Mouse (Mus musculus) intestine, embryonic 14.5 days (tissue): ENCODE measurements at regions not wholly inside any gene's neighbourhood (a gene's known extent, or its start where the extent isn't known, plus 50 kb on each side); places are given as distances from the start of the nearest gene placed in this dataset.
A peak's percentile ranks its signal among the peaks of the same experiment; 100 is the strongest.

Experiments used
- ATAC-seq: fragments of 200-750 bp; cut with Nextera tagmentation; replicated peaks from 2 replicates; pipeline ENCODE4 v1.8.0; 2017; ENCODE audit warnings: low read depth, moderate number of reproducible peaks, moderate TSS enrichment, moderate library complexity; ENCODE audit not compliant: low FRiP score, low TSS enrichment
- DNase-seq: peaks from one replicate; pipeline ENCODE4 v3.0.0-alpha.2; 2018; ENCODE audit warnings: low spot score
- H3K27ac ChIP-seq: fragments of 300-500 bp; sonication (generic); 2 replicates; pipeline ENCODE4 v1.5.1; 2014; ENCODE audit warnings: low read depth, mild to moderate bottlenecking, control low read depth
- H3K27me3 ChIP-seq: fragments of 300-500 bp; sonication (generic); replicated peaks from 2 replicates; pipeline ENCODE4 v1.6.1; 2014; ENCODE audit warnings: low read length, control low read depth; ENCODE audit not compliant: control insufficient read depth, insufficient read depth
- H3K36me3 ChIP-seq: fragments of 300-500 bp; sonication (generic); 2 replicates; pipeline ENCODE4 v1.6.1; 2014; ENCODE audit warnings: low read length, control low read depth; ENCODE audit not compliant: control insufficient read depth, insufficient read depth
- H3K4me1 ChIP-seq: fragments of 300-500 bp; sonication (generic); replicated peaks from 2 replicates; pipeline ENCODE4 v1.6.1; 2014; ENCODE audit warnings: low read length, control low read depth, mixed read lengths; ENCODE audit not compliant: control insufficient read depth, insufficient read depth
- H3K4me2 ChIP-seq: fragments of 300-500 bp; sonication (generic); 2 replicates; pipeline ENCODE4 v1.6.1; 2014; ENCODE audit warnings: low read length
- H3K4me3 ChIP-seq: fragments of 300-500 bp; sonication (generic); 2 replicates; pipeline ENCODE4 v1.5.1; 2014; ENCODE audit warnings: low read depth, low read length, control low read depth, mixed read lengths
- H3K9ac ChIP-seq: fragments of 300-500 bp; sonication (generic); 2 replicates; pipeline ENCODE4 v1.6.1; 2014; ENCODE audit warnings: mild to moderate bottlenecking, low read length
- H3K9me3 ChIP-seq: fragments of 300-500 bp; sonication (generic); 2 replicates; pipeline ENCODE4 v1.6.1; 2016; ENCODE audit warnings: low read length, control low read depth; ENCODE audit not compliant: control insufficient read depth
- WGBS: fragments of 180-500 bp; shearing (Covaris S2); extraction: QIAGEN DNeasy Blood & Tissue Kit; methylation state at CpG from one replicate; pipeline ENCODE4 v1.1.7; 2014; 5-methylcytosine and 5-hydroxymethylcytosine counted together

- no peaks in the 10 kb centered on the region for H3K4me1 ChIP-seq
- WGBS: 95% methylated on average over 2 of the region's 2 CpGs
- no peak overlapping the region for H3K9ac ChIP-seq
- DNase-seq (no peak), ATAC-seq (no peak)
- no peak overlapping the region for H3K4me2 ChIP-seq
- no peaks in the 10 kb centered on the region for H3K27me3 ChIP-seq
- H3K4me3 ChIP-seq: no peak overlapping the region
- no peaks in the 10 kb centered on the region for H3K36me3 ChIP-seq
- H3K27ac ChIP-seq: no peak overlapping the region
- no peaks in the 10 kb centered on the region for H3K9me3 ChIP-seq
Observed at GRCm38 (mm10) chr8:86428998-86429651, 151.4 kb downstream of the Abcc12 start.

- H3K4me3 ChIP-seq: no peak overlapping the region
- no peak overlapping the region for H3K9ac ChIP-seq
Observed at GRCm38 (mm10) chr8:86428131-86428530, 152.4 kb downstream of the Abcc12 start.

GRCm38 (mm10) chr8:86426056-86426455, 154.4 kb downstream of the Abcc12 start:
- WGBS: 75% methylated on average over 4 of the region's 4 CpGs
- H3K9me3 ChIP-seq: no peaks in the 10 kb centered on the region
- no peaks in the 10 kb centered on the region for H3K27me3 ChIP-seq
- H3K4me2 ChIP-seq: no peak overlapping the region
- DNase-seq: no peak
- no peaks in the 10 kb centered on the region for H3K36me3 ChIP-seq
- H3K9ac ChIP-seq: no peak overlapping the region
- ATAC-seq: no peak
- H3K4me1 ChIP-seq: no peaks in the 10 kb centered on the region
- no peak overlapping the region for H3K4me3 ChIP-seq
- H3K27ac ChIP-seq: no peak overlapping the region

More at GRCm38 (mm10) chr8:86428131-86428530, 152.4 kb downstream of the Abcc12 start:
- DNase-seq: no peak
- H3K4me1 ChIP-seq: no peaks in the 10 kb centered on the region
- no peaks in the 10 kb centered on the region for H3K27me3 ChIP-seq
- H3K27ac ChIP-seq: no peak overlapping the region
- no peak overlapping the region for H3K4me2 ChIP-seq
- 54% methylated on average over 5 of the region's 5 CpGs for WGBS
- ATAC-seq: no peak
- H3K36me3 ChIP-seq: no peaks in the 10 kb centered on the region
- H3K9me3 ChIP-seq: no peaks in the 10 kb centered on the region

- Histone ChIP-seq H3K27ac (no peak overlapping the region), H3K9me3 (no peaks in the 10 kb centered on the region), H3K36me3 (no peaks in the 10 kb centered on the region), H3K4me2 (no peak overlapping the region), H3K4me1 (no peaks in the 10 kb centered on the region), H3K27me3 (no peaks in the 10 kb centered on the region), H3K9ac (no peak overlapping the region), H3K4me3 (no peak overlapping the region)
- DNase-seq (no peak), ATAC-seq (no peak)
- 82% methylated on average over 3 of the region's 3 CpGs for WGBS
Observed at GRCm38 (mm10) chr8:86425382-86425781, 155.1 kb downstream of the Abcc12 start.

- H3K4me3 ChIP-seq: no peak overlapping the region
- no peak overlapping the region for H3K9ac ChIP-seq
- no peaks in the 10 kb centered on the region for H3K4me1 ChIP-seq
- H3K27me3 ChIP-seq: no peaks in the 10 kb centered on the region
- H3K36me3 ChIP-seq: no peaks in the 10 kb centered on the region
- H3K9me3 ChIP-seq: no peaks in the 10 kb centered on the region
- ATAC-seq (no peak), DNase-seq (no peak)
- no peak overlapping the region for H3K4me2 ChIP-seq
- H3K27ac ChIP-seq: no peak overlapping the region
- 80% methylated on average over 5 of the region's 5 CpGs for WGBS
Observed at GRCm38 (mm10) chr8:86419059-86419651, 161.3 kb downstream of the Abcc12 start.

- Histone ChIP-seq H3K4me3 (no peak overlapping the region), H3K36me3 (no peaks in the 10 kb centered on the region), H3K27me3 (no peaks in the 10 kb centered on the region), H3K9ac (no peak overlapping the region), H3K4me1 (no peaks in the 10 kb centered on the region), H3K9me3 (no peaks in the 10 kb centered on the region), H3K27ac (no peak overlapping the region), H3K4me2 (no peak overlapping the region)
- WGBS: 50% methylated on average over 7 of the region's 7 CpGs
- 0 out of 2 replicates have a peak, but pooled peaks have one; percentile 43 for ATAC-seq
- no peak for DNase-seq
Observed at GRCm38 (mm10) chr8:86418414-86418981, 162.0 kb downstream of the Abcc12 start.

- WGBS: 93% methylated on average over 2 of the region's 2 CpGs
- Histone ChIP-seq H3K36me3 (no peaks in the 10 kb centered on the region), H3K4me2 (no peak overlapping the region), H3K4me1 (no peaks in the 10 kb centered on the region), H3K4me3 (no peak overlapping the region), H3K9me3 (no peaks in the 10 kb centered on the region), H3K9ac (no peak overlapping the region), H3K27me3 (no peaks in the 10 kb centered on the region), H3K27ac (no peak overlapping the region)
- DNase-seq (no peak), ATAC-seq (no peak)
Observed at GRCm38 (mm10) chr8:86415208-86415607, 165.3 kb downstream of the Abcc12 start.

GRCm38 (mm10) chr8:86411232-86411631, 169.3 kb downstream of the Abcc12 start:
- DNase-seq (no peak), ATAC-seq (no peak)
- no peaks in the 10 kb centered on the region for H3K9me3 ChIP-seq
- no peaks in the 10 kb centered on the region for H3K4me1 ChIP-seq
- no peak overlapping the region for H3K9ac ChIP-seq
- H3K27me3 ChIP-seq: no peaks in the 10 kb centered on the region
- no peak overlapping the region for H3K4me2 ChIP-seq
- no peak overlapping the region for H3K4me3 ChIP-seq
- H3K27ac ChIP-seq: no peak overlapping the region
- 84% methylated on average over 8 of the region's 8 CpGs for WGBS
- H3K36me3 ChIP-seq: no peaks in the 10 kb centered on the region

GRCm38 (mm10) chr8:86406196-86406595, 174.3 kb downstream of the Abcc12 start:
- Histone ChIP-seq H3K4me1 (no peaks in the 10 kb centered on the region), H3K27me3 (no peaks in the 10 kb centered on the region), H3K4me3 (no peak overlapping the region), H3K9ac (no peak overlapping the region), H3K27ac (no peak overlapping the region), H3K36me3 (no peaks in the 10 kb centered on the region), H3K4me2 (no peak overlapping the region), H3K9me3 (no peaks in the 10 kb centered on the region)
- ATAC-seq (no peak), DNase-seq (no peak)
- 68% methylated on average over 3 of the region's 3 CpGs for WGBS
